Mouse (Mus musculus) MEL (cell line): Measurements from ENCODE around the gene Trim46. TPM values are rescaled to one million over a fixed set of nuclear protein-coding genes. Genes with fewer than 3 reads are reported as not detected.
A peak's percentile ranks its signal among the peaks of the same experiment; 100 is the strongest.

Source experiments
- DNase-seq: peaks from one replicate; pipeline ENCODE4 v3.0.0; 2011; ENCODE audit warnings: low read depth, low spot score
- H3K27ac ChIP-seq: 2 replicates; pipeline ENCODE4 v1.5.1; 2012; ENCODE audit warnings: low read depth, mild to moderate bottlenecking, control low read depth, low read length, moderate library complexity; ENCODE audit not compliant: control insufficient read depth
- H3K27me3 ChIP-seq, 2 experiments: fragments of 150-350 bp in 1 of 2; sonication (generic) in 1 of 2; 2 replicates each; pipeline ENCODE4 v1.6.1; 2012; ENCODE audit warnings: low read length in 2 of 2, mild to moderate bottlenecking in 2 of 2, improper control_type of control experiment in 1 of 2, moderate library complexity in 1 of 2; ENCODE audit not compliant: insufficient read depth in 2 of 2, control insufficient read depth in 1 of 2
- H3K36me3 ChIP-seq, 2 experiments: 2 replicates each; pipeline ENCODE4 v1.6.1; 2012 to 2014; ENCODE audit warnings: low read length in 2 of 2, improper control_type of control experiment in 1 of 2, inconsistent platforms in 1 of 2, mild to moderate bottlenecking in 1 of 2; ENCODE audit not compliant: insufficient read depth in 2 of 2, control insufficient read depth in 1 of 2
- H3K4me1 ChIP-seq, 2 experiments: fragments of 150-350 bp in 1 of 2; sonication (generic) in 1 of 2; 2 replicates each; pipeline ENCODE4 v1.6.1; 2012; ENCODE audit warnings: low read length in 2 of 2, improper control_type of control experiment in 1 of 2, mild to moderate bottlenecking in 1 of 2; ENCODE audit not compliant: insufficient read depth in 2 of 2, control insufficient read depth in 1 of 2
- H3K4me3 ChIP-seq, 2 experiments: fragments of 150-350 bp in 1 of 2; sonication (generic) in 1 of 2; 2 replicates each; pipeline ENCODE4 v1.5.1; 2012; ENCODE audit warnings: low read depth in 2 of 2, low read length in 2 of 2, mild to moderate bottlenecking in 2 of 2, moderate library complexity in 2 of 2, control low read depth in 1 of 2, improper control_type of control experiment in 1 of 2; ENCODE audit not compliant: control insufficient read depth in 1 of 2, insufficient read depth in 1 of 2
- H3K79me2 ChIP-seq: 2 replicates; pipeline ENCODE4 v1.6.1; 2012; ENCODE audit warnings: mild to moderate bottlenecking, low read length, moderate library complexity; ENCODE audit not compliant: control insufficient read depth, poor library complexity, insufficient read depth
- H3K9ac ChIP-seq: 2 replicates; pipeline ENCODE4 v1.6.1; 2012; ENCODE audit warnings: low read depth, mild to moderate bottlenecking, control low read depth, low read length, moderate library complexity; ENCODE audit not compliant: control insufficient read depth, poor library complexity, severe bottlenecking
- H3K9me3 ChIP-seq: fragments of 150-350 bp; sonication (generic); replicated peaks from 2 replicates; pipeline ENCODE4 v1.6.1; 2012; ENCODE audit warnings: mild to moderate bottlenecking, low read length, improper control_type of control experiment, moderate library complexity; ENCODE audit not compliant: insufficient read depth
- CHD1 ChIP-seq: IDR thresholded peaks from 2 replicates; pipeline ENCODE4 v1.6.1; 2012; ENCODE audit warnings: low read depth, mild to moderate bottlenecking, inconsistent platforms, low read length, improper control_type of control experiment
- CHD2 ChIP-seq: IDR thresholded peaks from 2 replicates; pipeline ENCODE4 v1.6.1; 2011; ENCODE audit warnings: low read length, improper control_type of control experiment
- E2F4 ChIP-seq: IDR thresholded peaks from 2 replicates; pipeline ENCODE4 v1.6.1; 2011; ENCODE audit warnings: low read depth, low read length, improper control_type of control experiment, borderline replicate concordance
- ELF1 ChIP-seq: IDR thresholded peaks from 2 replicates; pipeline ENCODE4 v1.6.1; 2014; ENCODE audit warnings: low read depth, mild to moderate bottlenecking, inconsistent platforms, low read length, improper control_type of control experiment, moderate library complexity
- EP300 ChIP-seq, 2 experiments: IDR thresholded peaks; 2 replicates each; pipeline ENCODE4 v1.6.1; 2011; ENCODE audit warnings: improper control_type of control experiment in 2 of 2, low read length in 2 of 2, low read depth in 1 of 2, mild to moderate bottlenecking in 1 of 2
- ETS1 ChIP-seq: IDR thresholded peaks from 2 replicates; pipeline ENCODE4 v1.6.1; 2012; ENCODE audit warnings: low read depth, mild to moderate bottlenecking, inconsistent platforms, low read length, improper control_type of control experiment, moderate library complexity
- GABPA ChIP-seq: IDR thresholded peaks from 2 replicates; pipeline ENCODE4 v1.6.1; 2012; ENCODE audit warnings: low read depth, mild to moderate bottlenecking, inconsistent platforms, low read length, improper control_type of control experiment, moderate library complexity
- MAFK ChIP-seq: IDR thresholded peaks from 2 replicates; pipeline ENCODE4 v1.6.1; 2011; ENCODE audit warnings: low read depth, mild to moderate bottlenecking, low read length, improper control_type of control experiment, borderline replicate concordance
- MAX ChIP-seq: IDR thresholded peaks from 2 replicates; pipeline ENCODE4 v1.6.1; 2011; ENCODE audit warnings: low read length, improper control_type of control experiment
- MAZ ChIP-seq: IDR thresholded peaks from 2 replicates; pipeline ENCODE4 v1.6.1; 2012; ENCODE audit warnings: low read depth, mild to moderate bottlenecking, inconsistent platforms, low read length, improper control_type of control experiment
- MEF2A ChIP-seq: IDR thresholded peaks from 2 replicates; pipeline ENCODE4 v1.6.1; 2014; ENCODE audit warnings: low read depth, mild to moderate bottlenecking, inconsistent platforms, low read length, improper control_type of control experiment; ENCODE audit not compliant: poor library complexity, insufficient replicate concordance, severe bottlenecking; ENCODE audit errors: extremely low read depth
- MXI1 ChIP-seq: IDR thresholded peaks from 2 replicates; pipeline ENCODE4 v1.6.1; 2011; ENCODE audit warnings: mild to moderate bottlenecking, low read depth, low read length, improper control_type of control experiment
- MYB ChIP-seq: IDR thresholded peaks from 2 replicates; pipeline ENCODE4 v1.6.1; 2011; ENCODE audit warnings: mild to moderate bottlenecking, low read depth, low read length, improper control_type of control experiment
- MYC ChIP-seq: IDR thresholded peaks from 2 replicates; pipeline ENCODE4 v1.6.1; 2011; ENCODE audit warnings: low read depth, mild to moderate bottlenecking, low read length, improper control_type of control experiment, moderate library complexity
- NELFE ChIP-seq: IDR thresholded peaks from 2 replicates; pipeline ENCODE4 v1.6.1; 2011; ENCODE audit warnings: low read depth, low read length, improper control_type of control experiment
- NRF1 ChIP-seq: IDR thresholded peaks from 2 replicates; pipeline ENCODE4 v1.6.1; 2014; ENCODE audit warnings: low read depth, mild to moderate bottlenecking, inconsistent platforms, low read length, improper control_type of control experiment, moderate library complexity; ENCODE audit not compliant: poor library complexity, insufficient read depth, severe bottlenecking
- POLR2A ChIP-seq, 2 experiments: IDR thresholded peaks; 2 replicates each; pipeline ENCODE4 v1.6.1; 2011 to 2012; ENCODE audit warnings: low read length in 2 of 2, mild to moderate bottlenecking in 2 of 2, control low read depth in 1 of 2, improper control_type of control experiment in 1 of 2, low read depth in 1 of 2, moderate library complexity in 1 of 2; ENCODE audit not compliant: control insufficient read depth in 1 of 2, insufficient read depth in 1 of 2, poor library complexity in 1 of 2
- POLR2AphosphoS2 ChIP-seq: IDR thresholded peaks from 2 replicates; pipeline ENCODE4 v1.6.1; 2011; ENCODE audit warnings: low read length, improper control_type of control experiment
- POLR2AphosphoS5 ChIP-seq: IDR thresholded peaks from 2 replicates; pipeline ENCODE4 v1.6.1; 2012; ENCODE audit warnings: low read depth, borderline replicate concordance, mild to moderate bottlenecking, inconsistent platforms, low read length, moderate library complexity, mixed read lengths
- RCOR1 ChIP-seq: IDR thresholded peaks from 2 replicates; pipeline ENCODE4 v1.6.1; 2012; ENCODE audit warnings: low read depth, mild to moderate bottlenecking, inconsistent platforms, low read length, improper control_type of control experiment
- SIN3A ChIP-seq: IDR thresholded peaks from 2 replicates; pipeline ENCODE4 v1.6.1; 2012; ENCODE audit warnings: low read length, improper control_type of control experiment, inconsistent platforms
- SMC3 ChIP-seq: IDR thresholded peaks from 2 replicates; pipeline ENCODE4 v1.6.1; 2011; ENCODE audit warnings: low read depth, low read length, improper control_type of control experiment
- TAL1 ChIP-seq: IDR thresholded peaks from 2 replicates; pipeline ENCODE4 v1.6.1; 2012; ENCODE audit warnings: mild to moderate bottlenecking, inconsistent platforms, low read length, moderate library complexity, mixed read lengths
- TBP ChIP-seq: IDR thresholded peaks from 2 replicates; pipeline ENCODE4 v1.8.0; 2011; ENCODE audit warnings: low read depth, low read length, improper control_type of control experiment
- USF1 ChIP-seq: IDR thresholded peaks from 2 replicates; pipeline ENCODE4 v1.6.1; 2014; ENCODE audit warnings: low read depth, mild to moderate bottlenecking, inconsistent platforms, low read length, improper control_type of control experiment, moderate library complexity
- ZKSCAN1 ChIP-seq: IDR thresholded peaks from 2 replicates; pipeline ENCODE4 v1.6.1; 2012; ENCODE audit warnings: low read depth, mild to moderate bottlenecking, inconsistent platforms, low read length, improper control_type of control experiment, moderate library complexity
- ZNF384 ChIP-seq: IDR thresholded peaks from 2 replicates; pipeline ENCODE4 v1.6.1; 2012; ENCODE audit warnings: low read depth, mild to moderate bottlenecking, inconsistent platforms, low read length, improper control_type of control experiment
- polyA plus RNA-seq, 2 experiments: library from polyadenylated mRNA; stranded (reverse) in 1 of 2; unstranded in 1 of 2; fragments of >175 nt in 1 of 2; fragments of >200 nt in 1 of 2; gene quantifications; 2 replicates each; pipeline versions ENCODE4 v1.2.1 to v1.2.4; 2012; ENCODE audit warnings: low replicate concordance in 2 of 2, low read depth in 1 of 2; ENCODE audit not compliant: insufficient read length in 2 of 2, insufficient read depth in 1 of 2, missing spikeins in 1 of 2
- total RNA-seq: library from RNA; depleted of rRNA; stranded (reverse); fragments of 300-350 nt; gene quantifications from 2 replicates; pipeline ENCODE4 v1.2.3, GENCODE M21; 2012

Trim46 gene
- total and polyA plus RNA-seq, 3 experiments: 3.3 to 7.7 TPM; not detected in 1

GRCm38 (mm10) chr3:89190436-89190835, 55.7 kb downstream of the Trim46 start (continued):
- TF ChIP-seq GABPA (no peak), ZKSCAN1 (peak; percentile 41; the same call in 1 of the 2 replicates), USF1 (no peak; the same call in 1 of the 2 replicates), RCOR1 (peak; percentile 65; the same call in 1 of the 2 replicates), NELFE (peak; percentile 54), NRF1 (no peak), MXI1 (peak; percentile 81), TBP (peak; percentile 61; the same call in 1 of the 2 replicates), MYC (peak; percentile 82; the same call in 1 of the 2 replicates), SIN3A (peak; percentile 92), ETS1 (peak; percentile 93), EP300 (IDR thresholded peaks at IDR 0.05; ENCODE audit: low read depth in 1 of 2, low read length in 2 of 2) (peak; percentile 99), TAL1 (peak; percentile 93), ZNF384 (peak; percentile 36; the same call in 1 of the 2 replicates), CHD1 (0 out of 2 replicates have a peak, but pooled peaks have one; percentile 91)

DNA sequence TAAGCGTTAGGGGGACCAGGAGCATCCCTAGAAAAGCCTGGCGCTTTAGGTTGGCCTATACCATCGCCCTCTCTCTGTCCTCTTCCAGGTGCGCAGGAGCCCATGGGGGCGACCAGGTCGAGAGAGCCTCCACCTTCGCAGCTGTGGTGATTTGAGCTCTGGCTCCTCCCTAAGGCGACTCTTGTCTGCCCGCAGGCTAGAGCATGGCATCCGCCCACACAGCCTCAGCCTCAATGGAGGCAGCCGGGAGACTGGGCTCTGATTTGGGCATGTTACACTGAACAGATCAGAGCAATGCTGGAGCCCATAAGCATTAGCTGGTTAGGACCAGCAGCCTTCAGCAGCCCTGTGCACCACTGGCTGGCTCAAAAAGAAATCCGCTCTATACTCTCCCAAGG, 57.6 kb downstream of the Trim46 start:
- DNase-seq: no peak
- no peak overlapping the region for H3K4me3 ChIP-seq

DNA sequence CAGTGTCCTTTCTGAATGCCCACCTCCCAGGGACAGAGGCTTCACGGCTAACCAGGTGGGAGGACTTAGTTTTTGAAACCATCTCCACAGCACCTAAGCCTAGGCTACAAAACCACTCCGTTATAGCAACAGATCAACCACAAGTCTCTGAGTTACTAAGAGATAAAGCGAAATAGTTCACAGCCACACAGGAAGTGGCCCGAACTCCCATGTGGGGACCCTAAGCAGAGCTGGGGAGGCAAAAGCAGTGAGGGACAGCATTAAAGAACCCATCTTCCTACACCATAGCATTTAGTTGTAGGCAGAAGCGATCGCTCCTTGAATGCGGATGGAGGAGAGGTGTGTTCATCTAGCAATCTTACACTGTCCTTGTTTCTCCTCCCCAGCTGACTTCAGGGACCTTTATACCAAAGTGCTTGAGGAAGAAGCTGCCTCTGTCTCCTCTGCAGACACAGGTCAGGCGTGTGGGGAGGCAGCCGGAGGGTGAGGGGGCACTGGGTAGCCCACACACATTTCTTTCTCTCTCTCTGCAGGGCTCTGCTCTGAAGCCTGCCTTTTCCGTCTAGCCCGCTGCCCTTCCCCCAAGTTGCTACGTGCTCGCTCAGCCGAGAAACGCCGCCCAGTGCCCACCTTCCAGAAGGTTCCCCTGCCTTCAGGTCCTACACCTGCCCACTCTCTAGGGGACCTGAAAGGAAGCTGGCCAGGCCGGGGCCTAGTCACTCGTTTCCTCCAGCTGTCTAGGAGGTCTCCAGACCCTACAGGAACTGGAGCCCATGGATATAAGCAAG, 58.2 kb downstream of the Trim46 start:
- DNase-seq: peak; percentile 76
- H3K79me2 ChIP-seq: no peaks in the 10 kb centered on the region; the same call in 1 of the 2 replicates
- no peaks in the 10 kb centered on the region for H3K27me3 ChIP-seq
- peak overlapping the region; percentile 63 for H3K27ac ChIP-seq
- H3K9ac ChIP-seq: peak overlapping the region; percentile 19
- no peak overlapping the region for H3K4me3 ChIP-seq
- H3K9me3 ChIP-seq: no peaks in the 10 kb centered on the region
- peaks cover 0 to 59% of the 10 kb centered on the region in 2 experiments; a peak in 2 of 4 replicates for H3K36me3 ChIP-seq
- peaks cover 39 to 76% of the 10 kb centered on the region in 2 experiments for H3K4me1 ChIP-seq
- TF ChIP-seq POLR2AphosphoS5 (no peak), MAFK (no peak), ZNF384 (no peak), ZKSCAN1 (no peak), POLR2AphosphoS2 (no peak), E2F4 (no peak), GABPA (no peak), MAX (peak; percentile 61; the same call in 1 of the 2 replicates), MEF2A (no peak), EP300 (IDR thresholded peaks at IDR 0.05; ENCODE audit: low read depth in 1 of 2, low read length in 2 of 2) (peak; percentile 68 to 73), POLR2A (IDR thresholded peaks at IDR 0.05; ENCODE audit: control insufficient read depth in 1 of 2, insufficient read depth in 1 of 2, low read depth in 1 of 2, low read length in 2 of 2, poor library complexity in 1 of 2) (no peak), MYB (peak; percentile 55; the same call in 1 of the 2 replicates), TBP (0 out of 2 replicates have a peak, but pooled peaks have one; percentile 40), TAL1 (peak; percentile 20; the same call in 1 of the 2 replicates), RCOR1 (peak; percentile 52; the same call in 1 of the 2 replicates), ELF1 (peak; percentile 72), MAZ (no peak)

More for the DNA sequence above, 57.6 kb downstream of the Trim46 start:
- no peaks in the 10 kb centered on the region for H3K9me3 ChIP-seq
- no peaks in the 10 kb centered on the region; the same call in 1 of the 2 replicates for H3K79me2 ChIP-seq
- peaks cover 0 to 55% of the 10 kb centered on the region in 2 experiments; a peak in 2 of 4 replicates for H3K36me3 ChIP-seq
- H3K27me3 ChIP-seq: no peaks in the 10 kb centered on the region
- TF ChIP-seq SMC3 (no peak), CHD2 (no peak), ZNF384 (no peak)
- H3K4me1 ChIP-seq: peaks cover 37 to 71% of the 10 kb centered on the region in 2 experiments
- H3K27ac ChIP-seq: peak overlapping the region; percentile 38; the same call in 1 of the 2 replicates
- H3K9ac ChIP-seq: no peak overlapping the region; the same call in 1 of the 2 replicates
